Mouse (Mus musculus) frontal cortex, postnatal 36 days (tissue): ENCODE results near the gene Gdi1.
A peak's percentile ranks its signal among the peaks of the same experiment; 100 is the strongest.
"Not testable (repeated sequence)": the region's sequence is repeated elsewhere in the genome, so short reads cannot be mapped to it uniquely, and the experiment has no call there.

Source experiments
- DNase-seq, 2 experiments: peaks; one replicate each; pipeline ENCODE4 v3.0.0; 2022; ENCODE audit warnings: low spot score in 2 of 2

Gene Gdi1

GRCm38 (mm10) chrX:74329215-74329671 is 24.4 kb downstream of the Gdi1 start:
- DNase-seq = no peak

GRCm38 (mm10) chrX:74330166-74330930 is 25.6 kb downstream of the Gdi1 start:
- DNase-seq = no peak

GRCm38 (mm10) chrX:74352645-74353466 is 48.1 kb downstream of the Gdi1 start:
- no peak for DNase-seq

- peak; percentile 67 to 79 for DNase-seq
Measured at GRCm38 (mm10) chrX:74353467-74353770, 48.6 kb downstream of the Gdi1 start, which contains the start of gene Lage3. Gene Lage3, minus strand, starts transcription at chrX:74353618.

GRCm38 (mm10) chrX:74357069-74357468 is 52.3 kb downstream of the Gdi1 start:
- not testable (repeated sequence) for DNase-seq

- DNase-seq = no peak
Measured at GRCm38 (mm10) chrX:74359171-74359570, 54.4 kb downstream of the Gdi1 start.
